Mouse (Mus musculus) heart, postnatal 0 days (tissue): Measurements from ENCODE around the gene B4galnt3. TPM values are rescaled to one million over a fixed set of nuclear protein-coding genes. Genes with fewer than 3 reads are reported as not detected.

Experiments
- ATAC-seq: fragments of 200-750 bp; cut with Nextera tagmentation; 2 replicates; pipeline ENCODE4 v1.8.0; 2017; ENCODE audit warnings: low read depth, moderate number of reproducible peaks, moderate library complexity; ENCODE audit not compliant: insufficient read depth
- DNase-seq: peaks from one replicate; pipeline ENCODE4 v3.0.0-alpha.2; 2016; ENCODE audit warnings: low spot score
- H3K27ac ChIP-seq: fragments of 300-500 bp; sonication (generic); 2 replicates; pipeline ENCODE4 v1.5.1; 2014; ENCODE audit warnings: low read depth, mild to moderate bottlenecking
- H3K27me3 ChIP-seq: fragments of 300-500 bp; sonication (generic); 2 replicates; pipeline ENCODE4 v1.6.1; 2014; ENCODE audit warnings: low read length, mixed read lengths; ENCODE audit not compliant: control insufficient read depth, insufficient read depth
- H3K36me3 ChIP-seq: fragments of 300-500 bp; sonication (generic); replicated peaks from 2 replicates; pipeline ENCODE4 v1.6.1; 2014; ENCODE audit warnings: low read length, mixed read lengths; ENCODE audit not compliant: control insufficient read depth, insufficient read depth
- H3K4me1 ChIP-seq: fragments of 300-500 bp; sonication (generic); 2 replicates; pipeline ENCODE4 v1.6.1; 2014; ENCODE audit warnings: antibody characterized with exemption; ENCODE audit not compliant: control insufficient read depth, insufficient read depth
- H3K4me2 ChIP-seq: fragments of 300-500 bp; sonication (generic); 2 replicates; pipeline ENCODE4 v1.6.1; 2014; ENCODE audit warnings: low read depth, mild to moderate bottlenecking, low read length, moderate library complexity
- H3K4me3 ChIP-seq: fragments of 300-500 bp; sonication (generic); 2 replicates; pipeline ENCODE4 v1.5.1; 2014; ENCODE audit warnings: low read depth, low read length
- H3K9ac ChIP-seq: fragments of 300-500 bp; sonication (generic); replicated peaks from 2 replicates; pipeline ENCODE4 v1.6.1; 2014; ENCODE audit warnings: low read depth, low read length, mixed read lengths
- H3K9me3 ChIP-seq: fragments of 300-500 bp; sonication (generic); replicated peaks from 2 replicates; pipeline ENCODE4 v1.6.1; 2016; ENCODE audit warnings: low read length; ENCODE audit not compliant: control insufficient read depth
- CTCF ChIP-seq: IDR thresholded peaks from 2 replicates; pipeline ENCODE4 v1.5.1; 2016; ENCODE audit warnings: antibody characterized with exemption, control low read depth, low read depth
- EP300 ChIP-seq: IDR thresholded peaks from 2 replicates; pipeline ENCODE4 v1.6.1; 2016; ENCODE audit warnings: antibody characterized with exemption, low read depth
- WGBS: fragments of 180-500 bp; shearing (Covaris S2); extraction: QIAGEN DNeasy Blood & Tissue Kit; methylation state at CpG from one replicate; pipeline ENCODE4 v1.1.7; 2014; 5-methylcytosine and 5-hydroxymethylcytosine counted together
- polyA plus RNA-seq: library from polyadenylated mRNA; unstranded; fragments of >200 nt; fragmentation: Nextera tagmentation; extraction: Ambion mirVana; gene quantifications from 2 replicates; pipeline ENCODE4 v1.2.1, GENCODE M21; 2015
- total RNA-seq: library from RNA; depleted of rRNA; stranded (reverse); fragments of >200 nt; gene quantifications from 2 replicates; pipeline ENCODE4 v1.2.3, GENCODE M21; 2014; ENCODE audit warnings: low replicate concordance

Gene B4galnt3
- total and polyA plus RNA-seq, 2 experiments from 2014 or later = 0.08 TPM; not detected in 1

GRCm38 (mm10) chr6:120319129-120319528, 24.8 kb upstream of the B4galnt3 start:
- 72% methylated on average over 9 of the region's 9 CpGs for WGBS
- DNase-seq (no peak), ATAC-seq (no peak)
- no peak overlapping the region for H3K4me2 ChIP-seq
- no peak overlapping the region for H3K27ac ChIP-seq
- no peak overlapping the region for H3K9ac ChIP-seq
- no peaks in the 10 kb centered on the region for H3K27me3 ChIP-seq
- H3K9me3 ChIP-seq = no peaks in the 10 kb centered on the region
- TF ChIP-seq EP300 (no peak), CTCF (no peak)
- H3K4me3 ChIP-seq = no peak overlapping the region
- no peaks in the 10 kb centered on the region for H3K36me3 ChIP-seq
- H3K4me1 ChIP-seq = no peaks in the 10 kb centered on the region

- no peak overlapping the region for H3K27ac ChIP-seq
- H3K9me3 ChIP-seq = no peaks in the 10 kb centered on the region
- H3K4me2 ChIP-seq = no peak overlapping the region
- WGBS = 80% methylated on average over 11 of the region's 11 CpGs
- no peak overlapping the region for H3K9ac ChIP-seq
- no peaks in the 10 kb centered on the region for H3K36me3 ChIP-seq
- no peak for TF ChIP-seq EP300
- TF ChIP-seq CTCF = no peak
- DNase-seq (no peak), ATAC-seq (no peak)
- H3K4me1 ChIP-seq = no peaks in the 10 kb centered on the region
- no peak overlapping the region for H3K4me3 ChIP-seq
- H3K27me3 ChIP-seq = no peaks in the 10 kb centered on the region
Measured at GRCm38 (mm10) chr6:120318303-120318940, 24.1 kb upstream of the B4galnt3 start.

- ATAC-seq (no peak), DNase-seq (no peak)
- Histone ChIP-seq H3K9me3 (no peaks in the 10 kb centered on the region), H3K27me3 (no peaks in the 10 kb centered on the region), H3K4me2 (no peak overlapping the region), H3K9ac (no peak overlapping the region), H3K36me3 (no peaks in the 10 kb centered on the region), H3K4me1 (0 out of 2 replicates have a peak, but pooled peaks cover 2% of the 10 kb centered on the region), H3K4me3 (no peak overlapping the region), H3K27ac (no peak overlapping the region)
- 79% methylated on average over 5 of the region's 5 CpGs for WGBS
- no peak for TF ChIP-seq EP300
- no peak for TF ChIP-seq CTCF
Measured at GRCm38 (mm10) chr6:120312443-120312842, 18.1 kb upstream of the B4galnt3 start.

- TF ChIP-seq EP300 = no peak
- TF ChIP-seq CTCF = no peak
- Histone ChIP-seq H3K4me1 (0 out of 2 replicates have a peak, but pooled peaks cover 2% of the 10 kb centered on the region), H3K4me3 (no peak overlapping the region), H3K27me3 (no peaks in the 10 kb centered on the region), H3K36me3 (no peaks in the 10 kb centered on the region), H3K9ac (no peak overlapping the region), H3K9me3 (no peaks in the 10 kb centered on the region), H3K27ac (no peak overlapping the region), H3K4me2 (no peak overlapping the region; the same call in 1 of the 2 replicates)
- DNase-seq (no peak), ATAC-seq (no peak)
- 22% methylated on average over 3 of the region's 3 CpGs for WGBS
Measured at GRCm38 (mm10) chr6:120309787-120310186, 15.4 kb upstream of the B4galnt3 start.

GRCm38 (mm10) chr6:120309338-120309737, 15.0 kb upstream of the B4galnt3 start:
- DNase-seq = no peak
- no peak overlapping the region for H3K9ac ChIP-seq
- H3K4me1 ChIP-seq = 0 out of 2 replicates have a peak, but pooled peaks cover 2% of the 10 kb centered on the region
- H3K36me3 ChIP-seq = no peaks in the 10 kb centered on the region
- WGBS = 40% methylated on average over 9 of the region's 9 CpGs
- no peaks in the 10 kb centered on the region for H3K9me3 ChIP-seq
- TF ChIP-seq CTCF (no peak), EP300 (no peak)
- H3K27me3 ChIP-seq = no peaks in the 10 kb centered on the region
- no peak; the same call in 1 of the 2 replicates for ATAC-seq
- H3K4me3 ChIP-seq = no peak overlapping the region
- no peak overlapping the region for H3K27ac ChIP-seq
- H3K4me2 ChIP-seq = no peak overlapping the region; the same call in 1 of the 2 replicates
